Mouse (Mus musculus) intestine, embryonic 16.5 days (tissue): Measurements from ENCODE around the gene Vps51. TPM values are rescaled to one million over a fixed set of nuclear protein-coding genes. Genes with fewer than 3 reads are reported as not detected.
A peak's percentile ranks its signal among the peaks of the same experiment; 100 is the strongest.
"Not testable (repeated sequence)": the region's sequence is repeated elsewhere in the genome, so short reads cannot be mapped to it uniquely, and the experiment has no call there.

ENCODE experiments used
- ATAC-seq: fragments of 200-750 bp; cut with Nextera tagmentation; 2 replicates; pipeline ENCODE4 v1.8.0; 2017; ENCODE audit warnings: moderate TSS enrichment, moderate library complexity
- H3K27ac ChIP-seq: fragments of 300-500 bp; sonication (generic); 2 replicates; pipeline ENCODE4 v1.5.1; 2014; ENCODE audit warnings: mild to moderate bottlenecking, low read length
- H3K27me3 ChIP-seq: fragments of 300-500 bp; sonication (generic); replicated peaks from 2 replicates; pipeline ENCODE4 v1.6.1; 2014; ENCODE audit warnings: low read length, control low read depth, mixed read lengths; ENCODE audit not compliant: control insufficient read depth, insufficient read depth
- H3K36me3 ChIP-seq: fragments of 300-500 bp; sonication (generic); 2 replicates; pipeline ENCODE4 v1.6.1; 2014; ENCODE audit warnings: low read length, control low read depth; ENCODE audit not compliant: control insufficient read depth, insufficient read depth
- H3K4me1 ChIP-seq: fragments of 300-500 bp; sonication (generic); 2 replicates; pipeline ENCODE4 v1.6.1; 2014; ENCODE audit warnings: low read length, control low read depth, mixed read lengths; ENCODE audit not compliant: control insufficient read depth, insufficient read depth
- H3K4me2 ChIP-seq: fragments of 300-500 bp; sonication (generic); 2 replicates; pipeline ENCODE4 v1.6.1; 2014; ENCODE audit warnings: low read depth, low read length, control low read depth
- H3K4me3 ChIP-seq: fragments of 300-500 bp; sonication (generic); 2 replicates; pipeline ENCODE4 v1.5.1; 2014; ENCODE audit warnings: mild to moderate bottlenecking, low read length
- H3K9ac ChIP-seq: fragments of 300-500 bp; sonication (generic); 2 replicates; pipeline ENCODE4 v1.6.1; 2014; ENCODE audit warnings: low read depth, low read length
- H3K9me3 ChIP-seq: fragments of 300-500 bp; sonication (generic); 2 replicates; pipeline ENCODE4 v1.6.1; 2016; ENCODE audit warnings: low read length, control low read depth; ENCODE audit not compliant: control insufficient read depth
- WGBS: fragments of 180-500 bp; shearing (Covaris S2); extraction: QIAGEN DNeasy Blood & Tissue Kit; methylation state at CpG from one replicate; pipeline ENCODE4 v1.1.7; 2014; 5-methylcytosine and 5-hydroxymethylcytosine counted together
- polyA plus RNA-seq: library from polyadenylated mRNA; unstranded; fragments of >200 nt; fragmentation: Nextera tagmentation; extraction: Ambion mirVana; gene quantifications from 2 replicates; pipeline ENCODE4 v1.2.1, GENCODE M21; 2015

The Vps51 gene
- polyA plus RNA-seq, 1 experiment from 2014 or later: 68.2 TPM

DNA sequence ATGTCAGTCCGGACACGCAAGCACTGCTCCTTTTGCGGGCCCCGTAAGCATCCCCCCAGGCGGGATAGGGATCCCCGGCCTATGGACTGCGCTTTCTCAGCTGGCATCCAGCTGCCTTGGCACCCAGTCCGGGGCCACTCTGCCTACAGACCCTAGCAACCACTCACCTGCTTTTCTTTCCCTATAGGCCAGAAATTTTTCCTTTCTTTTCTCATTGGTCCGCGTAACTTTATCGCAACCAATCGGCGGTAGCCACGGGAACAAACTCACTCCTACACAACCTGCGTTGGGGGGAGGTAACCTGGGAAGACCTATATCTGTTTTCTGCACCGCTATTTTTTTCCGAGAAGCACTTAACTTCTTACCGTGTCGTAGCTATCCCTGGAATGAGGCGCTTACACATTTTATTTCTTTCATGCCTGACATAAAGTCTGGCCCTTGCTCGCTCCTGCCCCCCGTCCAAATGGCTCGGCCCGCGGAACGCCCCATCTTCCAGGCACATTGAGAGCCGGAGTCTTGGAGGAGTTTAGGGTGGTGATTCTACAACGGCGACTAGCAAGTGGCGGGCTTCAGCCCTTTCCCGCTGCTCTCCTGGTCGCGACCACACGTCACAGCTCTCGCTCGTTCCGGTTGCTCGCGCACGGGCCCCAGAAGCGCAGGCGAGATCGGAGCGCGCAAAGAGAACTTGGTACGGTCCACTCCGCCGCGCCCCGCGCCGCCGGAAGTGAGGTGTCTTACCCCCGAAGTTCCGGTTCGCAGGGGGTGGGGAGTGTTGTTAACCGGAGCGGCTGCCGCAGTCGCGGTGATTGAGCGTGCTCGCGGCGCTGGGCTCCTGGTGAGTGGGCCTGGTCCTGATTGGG, 30.5 kb downstream of the Vps51 start, which contains the start of gene Syvn1:
Gene Syvn1 (plus strand): TSS at position 283 of the 860 bp plus-strand sequence.
- Histone ChIP-seq H3K4me2 (peak within 1 kb of the TSS; percentile 77), H3K9me3 (no peaks in the 10 kb centered on the region), H3K4me3 (peak within 1 kb of the TSS; percentile 80), H3K4me1 (peaks cover 12% of the 10 kb centered on the region), H3K36me3 (peaks cover 31% of the 10 kb centered on the region), H3K27me3 (no peaks in the 10 kb centered on the region), H3K27ac (peak within 1 kb of the TSS; percentile 99), H3K9ac (peak within 1 kb of the TSS; percentile 94)
- peak; percentile 92 for ATAC-seq
- under 1% methylated on average over 65 of the region's 65 CpGs for WGBS

DNA sequence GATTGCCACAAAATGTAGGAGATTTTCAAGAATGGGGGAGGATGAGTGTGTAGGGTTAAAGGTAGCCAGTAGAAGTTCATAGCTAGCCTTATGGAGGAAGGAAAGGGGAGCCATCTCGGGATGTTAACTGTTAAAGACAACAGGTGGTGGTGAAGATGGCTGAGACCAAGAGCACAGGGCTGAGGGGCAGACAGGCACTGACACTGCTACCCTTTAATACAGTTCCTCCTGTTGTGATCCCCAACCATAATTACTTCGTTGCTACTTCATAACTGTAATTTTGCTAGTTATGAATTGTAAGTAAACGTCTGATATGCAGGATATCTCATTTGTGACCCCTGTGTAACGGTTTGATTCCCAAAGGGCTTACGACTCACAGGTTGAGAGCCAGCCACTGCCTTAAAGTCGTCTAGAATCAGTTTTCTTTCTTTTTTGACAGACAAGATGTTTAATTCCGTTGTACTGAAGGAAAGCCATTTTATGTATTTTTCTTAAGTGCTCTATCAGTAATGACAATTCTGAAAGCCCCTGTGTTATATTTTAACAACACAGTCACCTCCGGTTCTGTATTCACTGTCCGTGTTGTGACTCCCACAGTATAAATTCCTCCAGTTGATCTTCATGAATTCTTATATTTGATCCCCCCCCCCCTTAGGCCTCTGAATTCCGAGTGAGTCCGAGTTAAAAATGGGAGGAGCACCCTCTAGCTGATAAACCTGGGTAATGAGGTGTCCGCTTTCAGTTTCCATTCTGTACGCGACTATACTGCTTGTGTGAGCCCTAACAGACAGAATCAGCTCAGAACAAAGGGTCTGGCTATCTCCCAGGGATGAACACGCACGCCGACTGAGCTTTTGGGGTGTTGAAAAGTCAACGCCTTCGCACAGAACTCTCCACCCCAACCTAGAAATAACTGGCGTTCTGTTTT, 31.4 kb downstream of the Vps51 start:
- Histone ChIP-seq H3K27ac (peak overlapping the region; percentile 97), H3K4me1 (peaks cover 12% of the 10 kb centered on the region), H3K9me3 (no peaks in the 10 kb centered on the region), H3K9ac (peak overlapping the region; percentile 94), H3K4me3 (peak overlapping the region; percentile 80), H3K4me2 (peak overlapping the region; percentile 77), H3K36me3 (peaks cover 23% of the 10 kb centered on the region), H3K27me3 (no peaks in the 10 kb centered on the region)
- ATAC-seq: peak; percentile 54
- WGBS: 11% methylated on average over 20 of the region's 20 CpGs

DNA sequence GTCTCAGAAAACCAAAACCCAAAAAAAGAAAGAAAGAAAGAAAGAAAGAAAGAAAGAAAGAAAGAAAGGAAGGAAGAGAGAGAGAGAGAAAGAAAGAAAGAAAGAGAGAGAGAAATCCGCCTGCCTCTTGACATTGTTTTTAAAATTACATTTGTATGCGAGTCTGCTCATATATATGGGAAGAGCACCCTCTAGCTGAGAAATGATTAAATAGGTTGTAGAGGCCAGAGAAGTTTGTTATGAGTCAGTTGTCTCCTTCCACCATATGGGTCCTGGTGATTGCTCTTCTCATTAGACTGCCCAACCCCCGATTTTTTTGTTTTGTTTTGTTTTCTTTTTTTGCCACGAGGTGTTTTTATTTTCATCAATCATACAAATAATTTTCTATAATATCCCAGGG, 32.9 kb downstream of the Vps51 start:
- not testable (repeated sequence) for H3K9me3 ChIP-seq, H3K4me3 ChIP-seq, H3K27ac ChIP-seq, H3K4me2 ChIP-seq, H3K36me3 ChIP-seq, H3K9ac ChIP-seq, ATAC-seq, H3K27me3 ChIP-seq
- peaks cover 12% of the 10 kb centered on the region for H3K4me1 ChIP-seq
- 44% methylated on average over 4 of the region's 4 CpGs for WGBS

DNA sequence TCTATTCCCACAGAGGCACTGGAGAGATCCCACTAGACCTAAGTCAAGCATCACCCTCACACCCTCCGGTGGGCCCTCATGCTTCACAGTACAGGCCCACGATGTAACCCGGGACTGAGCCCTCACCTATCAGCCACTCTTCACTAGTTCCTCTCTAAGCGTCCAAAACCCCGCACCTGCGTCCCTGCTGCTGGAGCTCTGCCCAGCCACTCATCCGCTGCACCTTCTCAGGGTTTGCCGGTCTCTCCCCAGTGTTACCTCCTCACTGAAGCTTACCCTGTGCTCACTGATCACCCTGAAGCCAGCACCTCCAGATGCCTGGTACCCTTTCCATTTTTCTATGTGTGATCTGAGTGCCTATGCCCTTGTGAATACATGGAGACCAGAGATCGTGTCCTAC, 34.7 kb downstream of the Vps51 start:
- WGBS: 80% methylated on average over 9 of the region's 9 CpGs
- Histone ChIP-seq H3K36me3 (no peaks in the 10 kb centered on the region), H3K9me3 (no peaks in the 10 kb centered on the region), H3K27ac (no peak overlapping the region), H3K4me1 (no peaks in the 10 kb centered on the region), H3K4me3 (no peak overlapping the region), H3K27me3 (no peaks in the 10 kb centered on the region), H3K4me2 (no peak overlapping the region), H3K9ac (no peak overlapping the region)
- no peak for ATAC-seq

DNA sequence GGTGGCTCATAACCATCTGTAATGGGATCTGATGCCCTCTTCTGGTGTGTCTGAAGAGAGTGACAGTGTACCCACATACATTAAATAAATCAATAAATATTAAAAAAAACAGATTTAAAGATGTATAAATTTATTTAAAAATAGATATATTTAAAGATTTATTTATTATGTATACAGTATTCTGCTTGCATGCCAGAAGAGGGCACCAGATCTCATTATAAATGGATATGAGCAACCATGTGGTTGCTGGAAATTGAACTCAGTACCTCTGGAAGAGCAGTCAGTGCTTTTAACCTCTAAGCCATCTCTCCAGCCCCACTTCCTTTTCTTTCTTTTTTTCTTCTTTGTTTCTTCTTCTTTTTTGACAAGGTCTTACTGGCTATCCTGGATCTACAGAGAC, 37.0 kb downstream of the Vps51 start:
- Histone ChIP-seq H3K27me3 (no peaks in the 10 kb centered on the region), H3K4me2 (no peak overlapping the region), H3K27ac (no peak overlapping the region), H3K9ac (no peak overlapping the region), H3K4me1 (no peaks in the 10 kb centered on the region), H3K4me3 (no peak overlapping the region), H3K9me3 (no peaks in the 10 kb centered on the region), H3K36me3 (no peaks in the 10 kb centered on the region)
- ATAC-seq: no peak

DNA sequence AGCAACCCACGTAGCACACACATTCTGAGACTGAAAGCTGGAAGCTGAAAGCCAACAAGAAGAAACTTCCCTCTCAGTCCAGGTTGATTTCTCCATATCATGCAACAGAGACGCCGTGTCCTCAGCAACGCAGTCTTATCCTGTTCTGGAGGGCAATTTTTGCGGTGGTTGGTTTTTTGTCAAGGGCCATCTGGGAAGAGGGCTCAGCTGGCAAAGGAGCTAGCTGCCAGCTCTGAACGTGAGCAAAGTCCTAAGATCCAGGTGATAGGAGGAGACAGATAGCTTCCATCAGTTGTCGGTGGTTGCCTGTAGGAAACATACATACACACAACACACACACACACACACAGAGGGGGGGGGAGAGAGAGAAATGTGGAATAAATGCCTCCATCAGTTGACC, 38.7 kb downstream of the Vps51 start:
- WGBS: 82% methylated on average over 7 of the region's 7 CpGs
- Histone ChIP-seq H3K4me2 (no peak overlapping the region), H3K9me3 (no peaks in the 10 kb centered on the region), H3K4me3 (no peak overlapping the region), H3K9ac (no peak overlapping the region), H3K4me1 (no peaks in the 10 kb centered on the region), H3K36me3 (no peaks in the 10 kb centered on the region), H3K27me3 (no peaks in the 10 kb centered on the region), H3K27ac (no peak overlapping the region)
- no peak for ATAC-seq

DNA sequence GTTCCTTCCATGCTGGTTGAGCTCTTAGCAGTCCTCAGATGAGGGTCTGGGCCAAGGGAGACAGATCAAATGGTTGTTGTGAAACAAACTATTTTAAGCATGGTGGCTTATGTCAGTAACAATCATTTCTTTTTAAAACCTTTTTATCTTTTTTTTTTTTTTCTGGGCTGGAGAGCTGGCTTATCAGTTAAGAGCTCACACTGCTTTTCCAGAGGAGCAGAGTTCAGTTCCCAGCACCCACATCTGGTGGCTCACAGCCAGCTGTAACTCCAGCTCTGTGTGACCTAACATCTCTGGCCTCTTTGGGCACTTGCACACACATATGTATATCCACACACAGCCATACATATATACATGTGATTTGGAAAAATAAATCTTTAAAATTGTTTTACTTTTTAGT, 39.3 kb downstream of the Vps51 start:
- Histone ChIP-seq H3K27ac (no peak overlapping the region), H3K4me1 (no peaks in the 10 kb centered on the region), H3K4me2 (no peak overlapping the region), H3K9me3 (no peaks in the 10 kb centered on the region), H3K9ac (no peak overlapping the region), H3K27me3 (no peaks in the 10 kb centered on the region), H3K4me3 (no peak overlapping the region), H3K36me3 (no peaks in the 10 kb centered on the region)
- ATAC-seq: no peak

DNA sequence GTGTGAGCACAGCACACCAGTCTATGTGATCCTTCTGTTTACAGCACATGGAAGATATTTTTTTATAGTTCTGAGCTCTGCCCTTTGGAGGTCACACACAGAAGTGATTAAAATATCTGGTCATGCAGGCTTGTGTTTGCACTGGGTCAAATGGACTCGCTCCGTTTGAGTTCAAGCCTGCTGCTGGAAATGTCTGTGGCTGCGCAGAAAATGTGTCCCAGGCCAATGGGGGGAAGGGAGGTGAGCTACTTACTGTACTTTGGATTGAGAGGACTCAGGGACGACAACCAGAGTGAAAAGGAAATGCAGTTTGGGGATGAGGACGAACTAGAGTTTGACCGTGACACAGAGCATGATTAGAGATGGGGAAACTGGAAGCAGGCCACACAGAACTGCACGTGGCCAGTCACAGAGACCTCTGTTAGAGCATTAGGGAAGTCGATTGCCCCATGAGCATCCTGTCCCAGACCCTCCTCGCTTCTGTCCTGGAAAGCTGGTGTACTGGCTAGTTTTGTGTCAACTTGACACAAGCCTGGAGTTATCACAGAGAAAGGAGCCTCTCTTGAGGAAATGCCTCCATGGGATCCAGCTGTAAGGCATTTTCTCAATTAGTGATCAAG, 41.0 kb downstream of the Vps51 start:
- WGBS: 65% methylated on average over 9 of the region's 9 CpGs
- Histone ChIP-seq H3K4me2 (no peak overlapping the region), H3K9me3 (no peaks in the 10 kb centered on the region), H3K4me3 (no peak overlapping the region), H3K4me1 (no peaks in the 10 kb centered on the region), H3K36me3 (no peaks in the 10 kb centered on the region), H3K27ac (no peak overlapping the region), H3K27me3 (no peaks in the 10 kb centered on the region), H3K9ac (no peak overlapping the region)
- ATAC-seq: peak; percentile 36; the same call in 1 of the 2 replicates
